8 mouse cellular contexts compared by ENCODE assay signal in genomic region chr1:75318301-75318700, GRCm38 (mm10). TPM values are rescaled to one million over a fixed set of nuclear protein-coding genes. Genes with fewer than 3 reads are reported as not detected.
A peak's percentile ranks its signal among the peaks of the same experiment; 100 is the strongest.
DNase-seq lines count a peak whose midpoint lies in the region; ATAC-seq and TF ChIP-seq lines count a peak whose summit lies in the region.

No protein-coding gene starts in this region.

- H3K9ac ChIP-seq in liver, embryonic 11.5 days (ENCODE audit: low read depth, low read length) = peak overlapping the region; percentile 47; the same call in 1 of the 2 replicates
- peak overlapping the region; percentile 48; the same call in 1 of the 2 replicates for H3K9ac ChIP-seq in forebrain, embryonic 11.5 days (ENCODE audit: low read length)
- no peak overlapping the region for H3K9ac ChIP-seq in intestine, embryonic 15.5 days

- no peak overlapping the region for H3ac ChIP-seq in myocyte (ENCODE audit: control insufficient read depth, insufficient read length)

- WGBS in liver, embryonic 11.5 days = 65% methylated on average over 3 of the region's 3 CpGs
- WGBS in forebrain, embryonic 11.5 days = 76% methylated on average over 3 of the region's 3 CpGs
- 69% methylated on average over 3 of the region's 3 CpGs for WGBS in intestine, embryonic 15.5 days

- H3K4me1 ChIP-seq in liver, embryonic 11.5 days (replicated peaks; ENCODE audit: control insufficient read depth, insufficient read depth, low read length) = peaks cover 12% of the 10 kb centered on the region
- no peaks in the 10 kb centered on the region; the same call in 1 of the 2 replicates for H3K4me1 ChIP-seq in forebrain, embryonic 11.5 days (replicated peaks; ENCODE audit: control insufficient read depth, insufficient read depth, low read length)
- H3K4me1 ChIP-seq in intestine, embryonic 15.5 days (replicated peaks) = peaks cover 8% of the 10 kb centered on the region; the same call in 1 of the 2 replicates

- peak overlapping the region; percentile 67 for H3K4me2 ChIP-seq in liver, embryonic 11.5 days
- H3K4me2 ChIP-seq in forebrain, embryonic 11.5 days (ENCODE audit: low read depth, low read length, severe bottlenecking) = peak overlapping the region; percentile 46; the same call in 1 of the 2 replicates
- H3K4me2 ChIP-seq in intestine, embryonic 15.5 days (replicated peaks) = peak overlapping the region; percentile 42
- H3K4me2 ChIP-seq in myocyte (ENCODE audit: low read depth) = peak overlapping the region; percentile 87

- H3K79me2 ChIP-seq in myocyte (ENCODE audit: control insufficient read depth, insufficient read depth) = no peaks in the 10 kb centered on the region

- DNase-seq in liver, embryonic 11.5 days (ENCODE audit: low spot score) = no peak
- DNase-seq in liver = no peak
- no peak for DNase-seq in forebrain, embryonic 11.5 days (ENCODE audit: low spot score)
- DNase-seq in spleen, postnatal 4 days (ENCODE audit: low spot score in 2 of 2) = no peak
- no peak for DNase-seq in gastrocnemius, postnatal 36 days
- no peak for DNase-seq in urinary bladder, adult 2 months (ENCODE audit: low spot score)

- H3K36me3 ChIP-seq in liver, embryonic 11.5 days (ENCODE audit: control insufficient read depth, insufficient read depth, low read length) = peaks cover 4% of the 10 kb centered on the region; the same call in 1 of the 2 replicates
- H3K36me3 ChIP-seq in forebrain, embryonic 11.5 days (ENCODE audit: control insufficient read depth, insufficient read depth, low read length) = peaks cover 1% of the 10 kb centered on the region; the same call in 1 of the 2 replicates
- H3K36me3 ChIP-seq in intestine, embryonic 15.5 days = peaks cover 11% of the 10 kb centered on the region
- no peaks in the 10 kb centered on the region for H3K36me3 ChIP-seq in myocyte (ENCODE audit: control insufficient read depth, insufficient read depth)

- no peak overlapping the region; the same call in 1 of the 2 replicates for H3K27ac ChIP-seq in liver, embryonic 11.5 days (ENCODE audit: low read depth, low read length)
- H3K27ac ChIP-seq in forebrain, embryonic 11.5 days (ENCODE audit: low read depth, low read length) = no peak overlapping the region
- no peak overlapping the region for H3K27ac ChIP-seq in intestine, embryonic 15.5 days

- TF ChIP-seq POLR2A in myocyte (IDR thresholded peaks at IDR 0.05; ENCODE audit: insufficient read length, low read depth) = no peak

- no peaks in the 10 kb centered on the region for H3K9me3 ChIP-seq in liver, embryonic 11.5 days (ENCODE audit: control insufficient read depth, low read length)
- no peaks in the 10 kb centered on the region for H3K9me3 ChIP-seq in forebrain, embryonic 11.5 days (ENCODE audit: control insufficient read depth, low read length)
- H3K9me3 ChIP-seq in intestine, embryonic 15.5 days = no peaks in the 10 kb centered on the region

- ATAC-seq in liver, embryonic 11.5 days (replicated peaks; ENCODE audit: low FRiP score) = no peak
- ATAC-seq in forebrain, embryonic 11.5 days (replicated peaks; ENCODE audit: low FRiP score) = no peak
- no peak for ATAC-seq in intestine, embryonic 15.5 days

- intact Hi-C loops in gastrocnemius, postnatal 36 days (cut with DNase I) = loop anchor here (5.0 kb wide), 1 partner anchor 66 kb away; no protein-coding TSS in a partner anchor

- H3K4me3 ChIP-seq in liver, embryonic 11.5 days (ENCODE audit: low read depth, low read length) = peak overlapping the region; percentile 42
- H3K4me3 ChIP-seq in forebrain, embryonic 11.5 days (ENCODE audit: low read depth, low read length) = no peak overlapping the region
- 0 out of 2 replicates have a peak overlapping the region, but pooled peaks have one; percentile 1 for H3K4me3 ChIP-seq in intestine, embryonic 15.5 days (replicated peaks)
- H3K4me3 ChIP-seq in myocyte = no peak overlapping the region

- no peaks in the 10 kb centered on the region for H3K27me3 ChIP-seq in liver, embryonic 11.5 days (replicated peaks; ENCODE audit: control insufficient read depth, insufficient read depth, low read length)
- no peaks in the 10 kb centered on the region for H3K27me3 ChIP-seq in forebrain, embryonic 11.5 days (ENCODE audit: control insufficient read depth, insufficient read depth, low read length)
- no peaks in the 10 kb centered on the region for H3K27me3 ChIP-seq in intestine, embryonic 15.5 days (replicated peaks)
- no peaks in the 10 kb centered on the region for H3K27me3 ChIP-seq in myocyte (ENCODE audit: control insufficient read depth, insufficient read depth, insufficient read length)

TF ChIP-seq in myocyte, 11 proteins besides CTCF, POLR2A, EP300 and RAD21:
- no peak for TF ChIP-seq USF1 (IDR thresholded peaks at IDR 0.05; ENCODE audit: low read depth)
- no peak for TF ChIP-seq SRF (IDR thresholded peaks at IDR 0.05; ENCODE audit: control insufficient read depth, insufficient read length, low read depth)
- no peak for TF ChIP-seq REST (IDR thresholded peaks at IDR 0.05; ENCODE audit: insufficient read depth, insufficient read length)
- TF ChIP-seq E2F4 (IDR thresholded peaks at IDR 0.05; ENCODE audit: insufficient read depth) = no peak
- TF ChIP-seq TCF3 (IDR thresholded peaks at IDR 0.05; ENCODE audit: insufficient read length, low read depth) = no peak
- TF ChIP-seq POLR2AphosphoS2 (IDR thresholded peaks at IDR 0.05; ENCODE audit: insufficient read length, low read depth) = no peak
- TF ChIP-seq MYOD1 (IDR thresholded peaks at IDR 0.05; ENCODE audit: control insufficient read depth in 1 of 3, insufficient read length in 2 of 3, low read depth in 2 of 3) = no peak
- no peak for TF ChIP-seq MYOG (IDR thresholded peaks at IDR 0.05; ENCODE audit: control insufficient read depth in 1 of 3, insufficient read depth in 1 of 3, insufficient read length in 2 of 3, low read depth in 2 of 3)
- TF ChIP-seq CEBPB (IDR thresholded peaks at IDR 0.05; ENCODE audit: insufficient read depth, poor library complexity, severe bottlenecking) = no peak
- no peak for TF ChIP-seq MAX (IDR thresholded peaks at IDR 0.05; ENCODE audit: low read depth)
- TF ChIP-seq TCF12 (IDR thresholded peaks at IDR 0.05; ENCODE audit: insufficient read depth, poor library complexity, severe bottlenecking) = no peak

RNA-seq across cellular contexts. Expression of gene Dnpep, which starts 0.5 kb away (rescaled TPM):
- polyA plus RNA-seq in liver, embryonic 11.5 days (2014; fragmentation: Nextera tagmentation; extraction: Ambion mirVana) = 83.7 and 98.7 TPM in 2 replicates
- 125 and 129 TPM in 2 replicates for polyA plus RNA-seq in forebrain, embryonic 11.5 days (2014; fragmentation: Nextera tagmentation; extraction: Ambion mirVana)
- 131 and 145 TPM in 2 replicates for polyA plus RNA-seq in intestine, embryonic 15.5 days (2015; fragmentation: Nextera tagmentation; extraction: Ambion mirVana)
- polyA plus RNA-seq in myocyte (2012; fragmentation: generic; extraction: Trizol) = 170 TPM
- 10 to 100 TPM; 46.4 to 48.3 TPM for total RNA-seq in gastrocnemius, postnatal 36 days (2021)
- polyA plus RNA-seq in urinary bladder, adult 2 months (2012; rRNA removed) = 106 and 124 TPM in 2 replicates

RNA-seq across cellular contexts. Expression of gene Resp18, which starts 40.1 kb away (rescaled TPM):
- 0.40 TPM in 1 of 2 replicates, not detected in the other for polyA plus RNA-seq in liver, embryonic 11.5 days (2014; fragmentation: Nextera tagmentation; extraction: Ambion mirVana)
- polyA plus RNA-seq in forebrain, embryonic 11.5 days (2014; fragmentation: Nextera tagmentation; extraction: Ambion mirVana) = 14.9 and 15.8 TPM in 2 replicates
- 12.7 and 13.8 TPM in 2 replicates for polyA plus RNA-seq in intestine, embryonic 15.5 days (2015; fragmentation: Nextera tagmentation; extraction: Ambion mirVana)
- not detected for polyA plus RNA-seq in myocyte (2012; fragmentation: generic; extraction: Trizol)
- not detected for total RNA-seq in gastrocnemius, postnatal 36 days (2021)
- polyA plus RNA-seq in urinary bladder, adult 2 months (2012; rRNA removed) = 0.31 and 0.52 TPM in 2 replicates

RNA-seq across cellular contexts. Expression of gene Des, which starts 41.8 kb away (rescaled TPM):
- 13.3 and 14.5 TPM in 2 replicates for polyA plus RNA-seq in liver, embryonic 11.5 days (2014; fragmentation: Nextera tagmentation; extraction: Ambion mirVana)
- polyA plus RNA-seq in forebrain, embryonic 11.5 days (2014; fragmentation: Nextera tagmentation; extraction: Ambion mirVana) = 0.86 and 1.5 TPM in 2 replicates
- 105 and 111 TPM in 2 replicates for polyA plus RNA-seq in intestine, embryonic 15.5 days (2015; fragmentation: Nextera tagmentation; extraction: Ambion mirVana)
- 2,193 TPM for polyA plus RNA-seq in myocyte (2012; fragmentation: generic; extraction: Trizol)
- 1,000 to 10,000 TPM; 1,843 to 1,948 TPM for total RNA-seq in gastrocnemius, postnatal 36 days (2021)
- 1,825 and 2,682 TPM in 2 replicates for polyA plus RNA-seq in urinary bladder, adult 2 months (2012; rRNA removed)

RNA-seq across cellular contexts. Expression of gene Ptprn, which starts 54.0 kb away (rescaled TPM):
- 0.55 and 1.0 TPM in 2 replicates for polyA plus RNA-seq in liver, embryonic 11.5 days (2014; fragmentation: Nextera tagmentation; extraction: Ambion mirVana)
- polyA plus RNA-seq in forebrain, embryonic 11.5 days (2014; fragmentation: Nextera tagmentation; extraction: Ambion mirVana) = 3.7 and 4.3 TPM in 2 replicates
- polyA plus RNA-seq in intestine, embryonic 15.5 days (2015; fragmentation: Nextera tagmentation; extraction: Ambion mirVana) = 3.2 and 3.6 TPM in 2 replicates
- 3.6 TPM for polyA plus RNA-seq in myocyte (2012; fragmentation: generic; extraction: Trizol)
- total RNA-seq in gastrocnemius, postnatal 36 days (2021) = under 1 TPM in 1 of 2 experiments, not detected in 1; 0.10 TPM
- polyA plus RNA-seq in urinary bladder, adult 2 months (2012; rRNA removed) = 0.40 and 0.65 TPM in 2 replicates

RNA-seq across cellular contexts. Expression of gene Speg, which starts 56.8 kb away (rescaled TPM):
- polyA plus RNA-seq in liver, embryonic 11.5 days (2014; fragmentation: Nextera tagmentation; extraction: Ambion mirVana) = 24.8 and 32.3 TPM in 2 replicates
- 14.1 and 16.0 TPM in 2 replicates for polyA plus RNA-seq in forebrain, embryonic 11.5 days (2014; fragmentation: Nextera tagmentation; extraction: Ambion mirVana)
- 35.6 and 39.3 TPM in 2 replicates for polyA plus RNA-seq in intestine, embryonic 15.5 days (2015; fragmentation: Nextera tagmentation; extraction: Ambion mirVana)
- 42.3 TPM for polyA plus RNA-seq in myocyte (2012; fragmentation: generic; extraction: Trizol)
- total RNA-seq in gastrocnemius, postnatal 36 days (2021) = 100 to 1,000 TPM; 229 to 230 TPM
- 91.1 and 102 TPM in 2 replicates for polyA plus RNA-seq in urinary bladder, adult 2 months (2012; rRNA removed)

Comparison
In these comparisons a context has a peak if more than half of its experiments do, and no peak if none do; other contexts are left out.
1. H3K4me3 ChIP-seq: peak in liver, embryonic 11.5 days (single experiment) and intestine, embryonic 15.5 days (single experiment); none in forebrain, embryonic 11.5 days (single experiment) and myocyte (single experiment).
2. RNA of gene Des, which starts 41.8 kb away (polyA plus RNA-seq): 2,193 TPM in myocyte (single experiment) and 1,825 to 2,682 TPM in urinary bladder, adult 2 months; 105 to 111 TPM in intestine, embryonic 15.5 days, 13.3 to 14.5 TPM in liver, embryonic 11.5 days and 0.86 to 1.5 TPM in forebrain, embryonic 11.5 days; every median in the first group is over 10 times any median in the second.
3. Peak in every context shown above with its lines, with median percentiles within 50 percentile points of each other: H3K4me2 ChIP-seq.